Mouse (Mus musculus) kidney, postnatal 4 days (tissue): ENCODE data around the gene Cd79a.

Experiments
- DNase-seq, 2 experiments: peaks; one replicate each; pipeline ENCODE4 v3.0.0; 2021; ENCODE audit warnings: mixed read lengths in 2 of 2

Cd79a gene

GRCm38 (mm10) chr7:24897224-24897623 is at the start of gene Cd79a:
Cd79a (plus strand) TSS chr7:24897381.
- no peak for DNase-seq

GRCm38 (mm10) chr7:24850162-24850561 is 47.0 kb upstream of the Cd79a start:
- peak; percentile 33 to 57 for DNase-seq

- peak; percentile 8 to 13 for DNase-seq
Measured at GRCm38 (mm10) chr7:24850899-24851303, 46.3 kb upstream of the Cd79a start.

GRCm38 (mm10) chr7:24851596-24852325 is 45.4 kb upstream of the Cd79a start:
- DNase-seq, result no peak

- no peak for DNase-seq
Measured at GRCm38 (mm10) chr7:24852557-24853232, 44.5 kb upstream of the Cd79a start.

- DNase-seq, result no peak
Measured at GRCm38 (mm10) chr7:24853233-24853563, 44.0 kb upstream of the Cd79a start.

- DNase-seq, result no peak
Measured at GRCm38 (mm10) chr7:24853695-24854094, 43.5 kb upstream of the Cd79a start.

GRCm38 (mm10) chr7:24856460-24857120 is 40.6 kb upstream of the Cd79a start:
- no peak for DNase-seq

- no peak for DNase-seq
Measured at GRCm38 (mm10) chr7:24859234-24859633, 37.9 kb upstream of the Cd79a start.

GRCm38 (mm10) chr7:24861913-24862312 is 35.3 kb upstream of the Cd79a start, which contains the start of gene Gm9844:
Gm9844 (plus strand) TSS chr7:24862213.
- no peak for DNase-seq

GRCm38 (mm10) chr7:24862853-24863252 is 34.3 kb upstream of the Cd79a start:
- DNase-seq, result no peak

- DNase-seq, result no peak
Measured at GRCm38 (mm10) chr7:24864156-24864555, 33.0 kb upstream of the Cd79a start.

GRCm38 (mm10) chr7:24869080-24869479 is 28.1 kb upstream of the Cd79a start:
- DNase-seq, result no peak

- DNase-seq, result peak in 1 of 2 experiments; percentile 22
Measured at GRCm38 (mm10) chr7:24869532-24870165, 27.5 kb upstream of the Cd79a start, which contains the start of the genes Lypd4 and Dmrtc2. Lypd4 (minus strand) TSS chr7:24869941. Dmrtc2 (plus strand) TSS chr7:24870057.

- no peak for DNase-seq
Measured at GRCm38 (mm10) chr7:24877588-24877987, 19.6 kb upstream of the Cd79a start.

GRCm38 (mm10) chr7:24879620-24880019 is 17.6 kb upstream of the Cd79a start:
- no peak for DNase-seq

- no peak for DNase-seq
Measured at GRCm38 (mm10) chr7:24882416-24883199, 14.6 kb upstream of the Cd79a start.

- DNase-seq, result peak; percentile 99 to 100
Measured at GRCm38 (mm10) chr7:24883896-24884692, 13.1 kb upstream of the Cd79a start, which contains the start of gene Rps19. Rps19 (plus strand) TSS chr7:24884371.

GRCm38 (mm10) chr7:24884693-24885291 is 12.4 kb upstream of the Cd79a start:
- DNase-seq, result peak; percentile 58 to 77

GRCm38 (mm10) chr7:24885468-24886307 is 11.5 kb upstream of the Cd79a start:
- DNase-seq, result peak in 1 of 2 experiments; percentile 19
